Mouse (Mus musculus): ENCODE measurements around the gene Ncor2. TPM values are rescaled to one million over a fixed set of nuclear protein-coding genes. Genes with fewer than 3 reads are reported as not detected.

The Ncor2 gene
- polyA plus RNA-seq, 1 experiment from 2014 or later = 26.3 TPM

DNA sequence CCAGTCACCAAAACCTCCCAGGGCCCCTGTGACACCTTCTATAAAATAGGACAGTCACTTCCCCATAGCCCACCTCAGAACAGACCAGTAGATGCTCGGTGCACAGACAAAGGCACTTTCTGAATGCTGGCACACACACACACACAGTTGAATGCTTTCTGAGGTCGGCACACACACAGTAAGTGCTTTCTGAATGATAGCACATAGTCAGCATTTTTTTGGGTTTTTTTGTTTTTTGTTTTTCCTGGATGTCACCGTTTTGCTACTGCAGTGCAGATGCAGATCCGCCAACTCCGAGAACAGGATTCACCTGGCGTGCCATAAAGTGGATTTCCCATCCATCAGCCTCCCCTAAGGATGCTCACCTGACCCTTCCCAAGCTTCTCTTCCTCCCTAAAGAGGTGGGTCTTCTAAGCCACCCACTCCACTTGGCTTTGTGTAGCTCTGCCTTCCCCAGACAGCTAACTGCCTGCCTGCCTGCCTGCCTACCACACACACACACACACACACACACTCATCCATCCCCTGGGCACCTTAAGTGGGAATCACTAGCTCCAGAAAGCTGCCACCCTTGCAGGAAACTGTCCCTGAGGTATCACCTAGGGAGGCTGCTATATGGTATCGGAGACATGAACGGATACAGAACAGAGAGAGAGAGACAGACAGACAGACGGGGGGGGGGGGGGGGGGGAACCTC is 3.2 kb downstream of the Ncor2 start:
- peak overlapping the region; percentile 79 for H3K4me2 ChIP-seq
- H3K36me3 ChIP-seq = no peaks in the 10 kb centered on the region
- H3K4me1 ChIP-seq (replicated peaks) = peaks cover 79% of the 10 kb centered on the region
- no peaks in the 10 kb centered on the region for H3K27me3 ChIP-seq
- ATAC-seq (ENCODE audit: low FRiP score, low read depth) = no peak
- peak overlapping the region; percentile 89 for H3K27ac ChIP-seq (replicated peaks)
- H3K9me3 ChIP-seq = no peaks in the 10 kb centered on the region
- peak overlapping the region; percentile 11 for H3K4me3 ChIP-seq
- H3K9ac ChIP-seq = peak overlapping the region; percentile 76
- 53% methylated on average over 8 of the region's 9 CpGs for WGBS

GRCm38 (mm10) chr5:125174726-125175672 is 4.0 kb downstream of the Ncor2 start:
- H3K4me2 ChIP-seq = peak overlapping the region; percentile 79
- no peaks in the 10 kb centered on the region for H3K36me3 ChIP-seq
- ATAC-seq (ENCODE audit: low FRiP score, low read depth) = no peak
- no peaks in the 10 kb centered on the region for H3K27me3 ChIP-seq
- peak overlapping the region; percentile 89 for H3K27ac ChIP-seq (replicated peaks)
- H3K9ac ChIP-seq = peak overlapping the region; percentile 33
- H3K9me3 ChIP-seq = no peaks in the 10 kb centered on the region
- H3K4me3 ChIP-seq = peak overlapping the region; percentile 9; the same call in 1 of the 2 replicates
- 37% methylated on average over 13 of the region's 13 CpGs for WGBS
- H3K4me1 ChIP-seq (replicated peaks) = peaks cover 84% of the 10 kb centered on the region

- Histone ChIP-seq H3K4me3 (no peak overlapping the region), H3K27ac (replicated peaks) (peak overlapping the region; percentile 46), H3K27me3 (no peaks in the 10 kb centered on the region), H3K9me3 (no peaks in the 10 kb centered on the region), H3K4me1 (replicated peaks) (peaks cover 88% of the 10 kb centered on the region), H3K4me2 (no peak overlapping the region), H3K36me3 (no peaks in the 10 kb centered on the region), H3K9ac (no peak overlapping the region)
- WGBS = 73% methylated on average over 1 of the region's 1 CpGs
- no peak for ATAC-seq (ENCODE audit: low FRiP score, low read depth)
Measured at GRCm38 (mm10) chr5:125173868-125174267, 5.2 kb downstream of the Ncor2 start.

DNA sequence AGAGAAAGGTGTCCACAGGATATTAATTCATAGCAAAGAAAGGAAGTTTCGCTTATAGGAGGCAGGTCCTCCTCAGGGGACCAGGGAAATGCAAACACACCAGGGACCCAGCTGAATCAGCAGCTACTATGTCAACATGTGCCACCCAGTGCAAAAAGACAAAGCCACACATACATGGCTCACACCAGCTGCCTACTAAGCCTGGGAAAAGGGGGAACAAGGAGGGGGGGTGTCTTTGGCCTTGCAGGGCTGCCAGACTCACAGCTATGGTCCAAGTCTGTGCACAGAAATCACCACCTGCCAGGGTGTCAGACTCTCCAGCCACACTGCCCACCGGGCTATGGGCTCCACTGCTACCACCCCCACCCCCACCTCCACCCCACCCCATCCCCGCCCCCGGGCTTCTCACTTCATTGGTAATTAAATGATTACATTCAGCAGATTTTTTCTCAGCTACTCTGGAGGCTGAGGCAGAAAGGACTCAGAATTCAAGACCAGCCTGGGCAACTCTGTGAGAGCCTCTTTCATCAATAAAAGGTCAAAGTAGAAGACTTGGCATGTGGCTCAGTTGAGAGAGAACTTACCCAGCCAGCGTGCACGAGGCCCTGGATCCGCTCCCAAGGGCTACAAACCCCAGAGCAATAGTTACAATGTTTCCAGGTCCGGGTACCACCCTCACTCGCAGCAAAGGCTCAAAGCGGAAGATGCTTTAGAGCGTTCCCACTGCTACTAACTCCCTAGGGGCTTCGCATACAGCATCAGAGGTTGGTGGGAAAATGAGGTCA is 6.0 kb downstream of the Ncor2 start:
- peak overlapping the region; percentile 22; the same call in 1 of the 2 replicates for H3K4me2 ChIP-seq
- H3K4me1 ChIP-seq (replicated peaks) = peaks cover 96% of the 10 kb centered on the region
- no peaks in the 10 kb centered on the region for H3K9me3 ChIP-seq
- H3K36me3 ChIP-seq = no peaks in the 10 kb centered on the region
- peak overlapping the region; percentile 46 for H3K27ac ChIP-seq (replicated peaks)
- H3K27me3 ChIP-seq = no peaks in the 10 kb centered on the region
- 35% methylated on average over 12 of the region's 12 CpGs for WGBS
- no peak overlapping the region for H3K4me3 ChIP-seq
- H3K9ac ChIP-seq = no peak overlapping the region
- ATAC-seq (ENCODE audit: low FRiP score, low read depth) = 0 out of 2 replicates have a peak, but pooled peaks have one; percentile 7

- no peaks in the 10 kb centered on the region for H3K27me3 ChIP-seq
- no peaks in the 10 kb centered on the region for H3K36me3 ChIP-seq
- H3K4me1 ChIP-seq (replicated peaks) = peaks cover 93% of the 10 kb centered on the region
- no peak for ATAC-seq (ENCODE audit: low FRiP score, low read depth)
- WGBS = 37% methylated on average over 6 of the region's 6 CpGs
- no peaks in the 10 kb centered on the region for H3K9me3 ChIP-seq
- H3K4me3 ChIP-seq = no peak overlapping the region
- no peak overlapping the region for H3K4me2 ChIP-seq
- H3K27ac ChIP-seq (replicated peaks) = 0 out of 2 replicates have a peak overlapping the region, but pooled peaks have one; percentile 46
- no peak overlapping the region for H3K9ac ChIP-seq
Measured at GRCm38 (mm10) chr5:125171259-125171658, 7.8 kb downstream of the Ncor2 start.

GRCm38 (mm10) chr5:125170107-125170842 is 8.7 kb downstream of the Ncor2 start:
- Histone ChIP-seq H3K27me3 (no peaks in the 10 kb centered on the region), H3K4me3 (no peak overlapping the region), H3K9ac (no peak overlapping the region), H3K4me1 (replicated peaks) (peaks cover 93% of the 10 kb centered on the region), H3K9me3 (no peaks in the 10 kb centered on the region), H3K4me2 (no peak overlapping the region), H3K27ac (replicated peaks) (peak overlapping the region; percentile 41; the same call in 1 of the 2 replicates), H3K36me3 (no peaks in the 10 kb centered on the region)
- WGBS = 62% methylated on average over 11 of the region's 11 CpGs
- no peak for ATAC-seq (ENCODE audit: low FRiP score, low read depth)

DNA sequence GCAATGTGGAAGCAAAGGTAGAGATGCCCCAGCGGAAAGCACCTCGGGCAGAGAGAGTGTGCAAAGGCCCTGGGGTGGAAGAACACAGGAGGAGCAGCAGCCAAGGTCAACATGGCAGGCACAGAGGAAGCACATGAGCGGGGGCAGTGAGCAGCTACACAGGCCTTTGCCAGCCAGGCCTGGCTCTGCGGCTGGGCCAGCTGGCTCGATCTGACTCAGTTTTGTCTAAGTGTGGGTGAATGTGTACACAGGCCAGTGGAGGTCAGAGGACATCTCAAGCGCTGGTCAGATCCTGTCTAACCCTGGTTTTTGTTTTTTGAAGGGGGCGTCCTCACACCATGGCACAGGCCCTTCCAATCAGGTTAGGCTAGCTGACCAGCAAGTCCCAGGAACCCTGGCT is 10.9 kb downstream of the Ncor2 start:
- H3K27me3 ChIP-seq = no peaks in the 10 kb centered on the region
- H3K9ac ChIP-seq = no peak overlapping the region
- no peaks in the 10 kb centered on the region for H3K36me3 ChIP-seq
- 73% methylated on average over 7 of the region's 7 CpGs for WGBS
- H3K4me3 ChIP-seq = no peak overlapping the region
- H3K4me2 ChIP-seq = no peak overlapping the region
- peaks cover 95% of the 10 kb centered on the region for H3K4me1 ChIP-seq (replicated peaks)
- H3K27ac ChIP-seq (replicated peaks) = no peak overlapping the region
- H3K9me3 ChIP-seq = no peaks in the 10 kb centered on the region
- no peak for ATAC-seq (ENCODE audit: low FRiP score, low read depth)

DNA sequence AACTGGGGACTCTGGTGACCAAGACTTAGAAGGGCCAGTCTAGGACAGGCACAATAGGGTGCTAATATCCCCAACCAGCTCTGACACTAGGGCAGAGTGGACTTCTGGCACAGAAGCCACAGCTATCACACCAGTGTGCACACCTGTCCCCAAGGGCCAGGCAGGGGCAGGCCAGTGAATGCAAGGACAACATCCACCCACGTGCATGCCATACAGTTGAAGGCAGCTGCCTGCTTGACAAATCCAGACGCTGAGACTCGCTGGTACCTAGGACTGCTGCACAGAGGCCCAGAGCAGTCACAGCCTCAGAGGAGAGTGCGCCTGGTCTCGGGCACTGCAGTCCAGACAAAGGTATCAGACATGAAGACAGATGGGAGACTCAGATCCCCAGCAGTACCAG is 11.5 kb downstream of the Ncor2 start:
- Histone ChIP-seq H3K4me2 (no peak overlapping the region), H3K36me3 (no peaks in the 10 kb centered on the region), H3K9ac (no peak overlapping the region), H3K27me3 (no peaks in the 10 kb centered on the region), H3K4me1 (replicated peaks) (peaks cover 94% of the 10 kb centered on the region), H3K27ac (replicated peaks) (no peak overlapping the region), H3K9me3 (no peaks in the 10 kb centered on the region), H3K4me3 (no peak overlapping the region)
- ATAC-seq (ENCODE audit: low FRiP score, low read depth) = no peak
- 72% methylated on average over 5 of the region's 5 CpGs for WGBS

DNA sequence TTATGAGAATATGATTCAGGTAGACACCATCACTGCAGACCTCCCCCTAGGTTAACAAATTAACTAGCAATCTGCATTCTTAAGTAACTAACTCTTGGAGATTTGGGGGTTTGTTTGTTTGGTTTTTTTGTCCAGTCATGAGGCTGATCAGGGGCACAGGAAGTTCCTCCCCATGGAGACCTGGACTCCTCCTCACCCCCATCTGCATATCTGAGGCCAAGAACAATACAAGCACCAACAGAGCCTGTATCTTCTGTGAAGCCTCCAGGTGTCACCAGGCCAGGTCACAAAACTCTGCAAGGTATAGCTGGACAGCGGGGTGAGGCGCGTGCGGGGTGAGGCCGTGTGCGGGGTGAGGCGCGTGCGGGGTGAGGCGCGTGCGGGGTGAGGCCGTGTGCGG is 13.0 kb downstream of the Ncor2 start:
- no peak overlapping the region for H3K4me2 ChIP-seq
- 0 out of 2 replicates have a peak overlapping the region, but pooled peaks have one; percentile 73 for H3K27ac ChIP-seq (replicated peaks)
- no peak for ATAC-seq (ENCODE audit: low FRiP score, low read depth)
- peaks cover 87% of the 10 kb centered on the region for H3K4me1 ChIP-seq (replicated peaks)
- no peaks in the 10 kb centered on the region for H3K36me3 ChIP-seq
- H3K9ac ChIP-seq = no peak overlapping the region
- no peaks in the 10 kb centered on the region for H3K27me3 ChIP-seq
- H3K4me3 ChIP-seq = no peak overlapping the region
- H3K9me3 ChIP-seq = no peaks in the 10 kb centered on the region
- WGBS = 84% methylated on average over 14 of the region's 14 CpGs

- Histone ChIP-seq H3K27ac (replicated peaks) (peak overlapping the region; percentile 73), H3K4me2 (no peak overlapping the region; the same call in 1 of the 2 replicates), H3K4me1 (replicated peaks) (peaks cover 85% of the 10 kb centered on the region), H3K4me3 (no peak overlapping the region), H3K9me3 (no peaks in the 10 kb centered on the region), H3K36me3 (no peaks in the 10 kb centered on the region), H3K9ac (no peak overlapping the region), H3K27me3 (no peaks in the 10 kb centered on the region)
- no peak for ATAC-seq (ENCODE audit: low FRiP score, low read depth)
- WGBS = 23% methylated on average over 12 of the region's 12 CpGs
Measured at GRCm38 (mm10) chr5:125164465-125165167, 14.4 kb downstream of the Ncor2 start.
